9 mouse cellular contexts compared by ENCODE assay signal in genomic region chr13:28629431-28630331, GRCm38 (mm10).
A peak's percentile ranks its signal among the peaks of the same experiment; 100 is the strongest.
DNase-seq lines count a peak whose midpoint lies in the region; ATAC-seq and TF ChIP-seq lines count a peak whose summit lies in the region.
"Had no signal": no experiment of that assay in that cellular context is flagged by ENCODE, and none has a peak within 500 bp of the region (broad histone marks: within the 10 kb centered on the region; RNA-seq: fewer than 3 reads in every experiment).

No protein-coding gene starts in this region.

- H3K9me3 ChIP-seq in forebrain, postnatal 0 days (ENCODE audit: low read length), result no peaks in the 10 kb centered on the region
- no peaks in the 10 kb centered on the region for H3K9me3 ChIP-seq in hindbrain, embryonic 12.5 days (replicated peaks)
- peaks cover 4% of the 10 kb centered on the region; the same call in 1 of the 2 replicates for H3K9me3 ChIP-seq in limb, embryonic 13.5 days

- no peak overlapping the region for H3K9ac ChIP-seq in forebrain, postnatal 0 days
- no peak overlapping the region for H3K9ac ChIP-seq in hindbrain, embryonic 12.5 days
- H3K9ac ChIP-seq in limb, embryonic 13.5 days, result no peak overlapping the region

- WGBS in forebrain, postnatal 0 days, result 32% methylated on average over 8 of the region's 9 CpGs
- WGBS in hindbrain, embryonic 12.5 days, result 35% methylated on average over 8 of the region's 9 CpGs
- WGBS in limb, embryonic 13.5 days, result 9% methylated on average over 9 of the region's 9 CpGs

- H3K4me2 ChIP-seq in forebrain, postnatal 0 days (ENCODE audit: low read depth), result no peak overlapping the region
- no peak overlapping the region for H3K4me2 ChIP-seq in hindbrain, embryonic 12.5 days (replicated peaks)
- H3K4me2 ChIP-seq in limb, embryonic 13.5 days (replicated peaks), result peak overlapping the region; percentile 27

- peak; percentile 15 to 26 for DNase-seq in cerebellum, postnatal 14 days
- no peak for DNase-seq in cerebellum, postnatal 4 days (ENCODE audit: low spot score in 2 of 2)
- no peak for DNase-seq in forebrain, postnatal 0 days
- DNase-seq in naive thymus-derived CD4-positive, alpha-beta T cell, adult 2 months (ENCODE audit: low read depth), result peak; percentile 23
- no peak for DNase-seq in cerebellum, adult 9-11 months
- DNase-seq in cerebellum, adult 8-10 months, result no peak

- TF ChIP-seq CTCF in forebrain, postnatal 0 days (IDR thresholded peaks at IDR 0.05; ENCODE audit: low read depth), result no peak

- H3K4me3 ChIP-seq in forebrain, postnatal 0 days (ENCODE audit: low read depth, low read length), result no peak overlapping the region
- no peak overlapping the region for H3K4me3 ChIP-seq in hindbrain, embryonic 12.5 days
- H3K4me3 ChIP-seq in limb, embryonic 13.5 days, result no peak overlapping the region

- ATAC-seq in forebrain, postnatal 0 days, result peak; percentile 38
- peak; percentile 36; the same call in 1 of the 2 replicates for ATAC-seq in hindbrain, embryonic 12.5 days (ENCODE audit: low FRiP score)
- ATAC-seq in limb, embryonic 13.5 days (ENCODE audit: low FRiP score, low read depth), result peak; percentile 85

- H3K27ac ChIP-seq in forebrain, postnatal 0 days (ENCODE audit: low read depth, low read length), result peak overlapping the region; percentile 45; the same call in 1 of the 2 replicates
- peak overlapping the region; percentile 69 for H3K27ac ChIP-seq in hindbrain, embryonic 12.5 days
- H3K27ac ChIP-seq in limb, embryonic 13.5 days, result peak overlapping the region; percentile 83

- no peaks in the 10 kb centered on the region for H3K27me3 ChIP-seq in forebrain, postnatal 0 days (ENCODE audit: insufficient read depth, low read length)
- no peaks in the 10 kb centered on the region for H3K27me3 ChIP-seq in hindbrain, embryonic 12.5 days
- no peaks in the 10 kb centered on the region for H3K27me3 ChIP-seq in limb, embryonic 13.5 days
- H3K27me3 ChIP-seq: CH12.LX had no signal

- no peaks in the 10 kb centered on the region for H3K36me3 ChIP-seq in forebrain, postnatal 0 days (ENCODE audit: insufficient read depth)
- H3K36me3 ChIP-seq in hindbrain, embryonic 12.5 days, result peaks cover 3% of the 10 kb centered on the region; the same call in 1 of the 2 replicates
- peaks cover 14% of the 10 kb centered on the region for H3K36me3 ChIP-seq in limb, embryonic 13.5 days

- H3K4me1 ChIP-seq in forebrain, postnatal 0 days (ENCODE audit: insufficient read depth), result no peaks in the 10 kb centered on the region
- H3K4me1 ChIP-seq in hindbrain, embryonic 12.5 days, result peaks cover 24% of the 10 kb centered on the region
- H3K4me1 ChIP-seq in limb, embryonic 13.5 days, result peaks cover 43% of the 10 kb centered on the region

Comparison
In these comparisons a context has a peak if more than half of its experiments do, and no peak if none do; other contexts are left out.
1. DNase-seq: peak in cerebellum, postnatal 14 days (2 of 2) and naive thymus-derived CD4-positive, alpha-beta T cell, adult 2 months (single experiment); none in cerebellum, postnatal 4 days (0 of 2), forebrain, postnatal 0 days (single experiment), cerebellum, adult 9-11 months (single experiment) and cerebellum, adult 8-10 months (single experiment).
2. Peak in every context shown above with its lines, with median percentiles within 50 percentile points of each other: ATAC-seq and H3K27ac ChIP-seq.